ENCODE assay signal across 8 mouse cellular contexts in genomic region chr17:78736473-78736988, GRCm38 (mm10). TPM values are rescaled to one million over a fixed set of nuclear protein-coding genes. Genes with fewer than 3 reads are reported as not detected.
DNase-seq lines count a peak whose midpoint lies in the region; ATAC-seq lines count a peak whose summit lies in the region.

No protein-coding gene starts in this region.

- H3K9me3 ChIP-seq in forebrain, embryonic 10.5 days = no peaks in the 10 kb centered on the region
- no peaks in the 10 kb centered on the region for H3K9me3 ChIP-seq in heart, embryonic 16.5 days (replicated peaks; ENCODE audit: control insufficient read depth, low read length)
- H3K9me3 ChIP-seq in liver, embryonic 15.5 days (replicated peaks) = no peaks in the 10 kb centered on the region
- no peaks in the 10 kb centered on the region for H3K9me3 ChIP-seq in neural tube, embryonic 12.5 days

- no peaks in the 10 kb centered on the region for H3K27me3 ChIP-seq in forebrain, embryonic 10.5 days (ENCODE audit: poor library complexity, severe bottlenecking)
- H3K27me3 ChIP-seq in heart, embryonic 16.5 days (ENCODE audit: control insufficient read depth, insufficient read depth, low read length) = no peaks in the 10 kb centered on the region
- no peaks in the 10 kb centered on the region for H3K27me3 ChIP-seq in liver, embryonic 15.5 days
- H3K27me3 ChIP-seq in neural tube, embryonic 12.5 days (replicated peaks) = no peaks in the 10 kb centered on the region

- H3K27ac ChIP-seq in forebrain, embryonic 10.5 days = peak overlapping the region; percentile 96
- peak overlapping the region; percentile 98 for H3K27ac ChIP-seq in heart, embryonic 16.5 days (ENCODE audit: low read length)
- H3K27ac ChIP-seq in liver, embryonic 15.5 days (replicated peaks) = peak overlapping the region; percentile 96
- peak overlapping the region; percentile 34 for H3K27ac ChIP-seq in neural tube, embryonic 12.5 days

- 0% methylated on average over 60 of the region's 60 CpGs for WGBS in forebrain, embryonic 10.5 days
- under 1% methylated on average over 59 of the region's 60 CpGs for WGBS in heart, embryonic 16.5 days
- WGBS in liver, embryonic 15.5 days (ENCODE audit: insufficient replicate concordance) = under 1% methylated on average over 59 of the region's 60 CpGs
- under 1% methylated on average over 60 of the region's 60 CpGs for WGBS in neural tube, embryonic 12.5 days

- 0 out of 2 replicates have a peak, but pooled peaks cover 5% of the 10 kb centered on the region for H3K36me3 ChIP-seq in forebrain, embryonic 10.5 days (replicated peaks)
- no peaks in the 10 kb centered on the region for H3K36me3 ChIP-seq in heart, embryonic 16.5 days (ENCODE audit: control insufficient read depth, insufficient read depth)
- no peaks in the 10 kb centered on the region for H3K36me3 ChIP-seq in liver, embryonic 15.5 days (replicated peaks)
- no peaks in the 10 kb centered on the region for H3K36me3 ChIP-seq in neural tube, embryonic 12.5 days

- H3K4me1 ChIP-seq in forebrain, embryonic 10.5 days = peaks cover 33% of the 10 kb centered on the region
- peaks cover 29% of the 10 kb centered on the region for H3K4me1 ChIP-seq in heart, embryonic 16.5 days (ENCODE audit: control insufficient read depth, insufficient read depth, low read length)
- peaks cover 29% of the 10 kb centered on the region for H3K4me1 ChIP-seq in liver, embryonic 15.5 days (replicated peaks)
- H3K4me1 ChIP-seq in neural tube, embryonic 12.5 days = peaks cover 13% of the 10 kb centered on the region

- peak overlapping the region; percentile 90 for H3K4me3 ChIP-seq in forebrain, embryonic 10.5 days
- H3K4me3 ChIP-seq in heart, embryonic 16.5 days (ENCODE audit: low read length) = peak overlapping the region; percentile 99
- peak overlapping the region; percentile 96 for H3K4me3 ChIP-seq in liver, embryonic 15.5 days (replicated peaks)
- peak overlapping the region; percentile 82 for H3K4me3 ChIP-seq in neural tube, embryonic 12.5 days

- ATAC-seq in CD4-positive, CD25-positive, alpha-beta regulatory T cell, adult 4 months = peak; percentile 91
- ATAC-seq in heart, embryonic 16.5 days (replicated peaks; ENCODE audit: extremely low read depth, insufficient read depth, low FRiP score) = peak; percentile 97
- peak; percentile 98 for ATAC-seq in liver, embryonic 15.5 days (ENCODE audit: insufficient read depth)
- ATAC-seq in neural tube, embryonic 12.5 days (ENCODE audit: low FRiP score, low read depth) = peak; percentile 99

- peak overlapping the region; percentile 90 for H3K4me2 ChIP-seq in heart, embryonic 16.5 days (ENCODE audit: low read depth, low read length)
- H3K4me2 ChIP-seq in liver, embryonic 15.5 days = peak overlapping the region; percentile 87
- H3K4me2 ChIP-seq in neural tube, embryonic 12.5 days (replicated peaks) = peak overlapping the region; percentile 80

- peak; percentile 97 for DNase-seq in c-Kit-negative CD71-positive TER-119-positive erythroid progenitor cells, embryonic 14.5 days (ENCODE audit: low read depth, low spot score)
- DNase-seq in forebrain, embryonic 10.5 days (ENCODE audit: extremely low spot score, low spot score) = peak; percentile 98
- DNase-seq in kidney, postnatal 36 days = peak; percentile 100
- DNase-seq in telencephalon, adult 2 months (ENCODE audit: low read depth, low spot score) = peak; percentile 93

- H3K9ac ChIP-seq in heart, embryonic 16.5 days (ENCODE audit: low read length) = peak overlapping the region; percentile 99
- H3K9ac ChIP-seq in liver, embryonic 15.5 days = peak overlapping the region; percentile 96
- H3K9ac ChIP-seq in neural tube, embryonic 12.5 days = peak overlapping the region; percentile 89

RNA-seq across cellular contexts. Expression of gene Strn, which starts 0.5 kb away (rescaled TPM):
- polyA plus RNA-seq in CD4-positive, CD25-positive, alpha-beta regulatory T cell, adult 4 months (2017; shearing (Covaris generic)) = 1 to 10 TPM; 7.4 to 9.9 TPM
- 6.2 TPM in 2 replicates for polyA plus RNA-seq in forebrain, embryonic 10.5 days (2016; fragmentation: Nextera tagmentation; extraction: Ambion mirVana)
- 12.4 and 12.7 TPM in 2 replicates for polyA plus RNA-seq in heart, embryonic 16.5 days (2015; fragmentation: Nextera tagmentation; extraction: Ambion mirVana)
- 2.2 and 2.6 TPM in 2 replicates for polyA plus RNA-seq in liver, embryonic 15.5 days (2015; fragmentation: Nextera tagmentation; extraction: Ambion mirVana)
- 6.3 and 7.0 TPM in 2 replicates for polyA plus RNA-seq in neural tube, embryonic 12.5 days (2016; fragmentation: Nextera tagmentation; extraction: Ambion mirVana)

Comparison
In these comparisons a context has a peak if more than half of its experiments do, and no peak if none do; other contexts are left out.
1. Peak in every context shown above with its lines: DNase-seq, ATAC-seq, H3K4me3 ChIP-seq and H3K27ac ChIP-seq.
2. H3K27ac ChIP-seq: peak in every context shown above with its lines; median percentile 98 in heart, embryonic 16.5 days; 96 in forebrain, embryonic 10.5 days; 96 in liver, embryonic 15.5 days; 34 in neural tube, embryonic 12.5 days.